Mouse (Mus musculus): ENCODE measurements around the gene Tnfaip3. TPM values are rescaled to one million over a fixed set of nuclear protein-coding genes. Genes with fewer than 3 reads are reported as not detected.
A peak's percentile ranks its signal among the peaks of the same experiment; 100 is the strongest.

Tnfaip3 gene
- polyA plus RNA-seq, 1 experiment from 2014 or later, result 1.6 TPM

DNA sequence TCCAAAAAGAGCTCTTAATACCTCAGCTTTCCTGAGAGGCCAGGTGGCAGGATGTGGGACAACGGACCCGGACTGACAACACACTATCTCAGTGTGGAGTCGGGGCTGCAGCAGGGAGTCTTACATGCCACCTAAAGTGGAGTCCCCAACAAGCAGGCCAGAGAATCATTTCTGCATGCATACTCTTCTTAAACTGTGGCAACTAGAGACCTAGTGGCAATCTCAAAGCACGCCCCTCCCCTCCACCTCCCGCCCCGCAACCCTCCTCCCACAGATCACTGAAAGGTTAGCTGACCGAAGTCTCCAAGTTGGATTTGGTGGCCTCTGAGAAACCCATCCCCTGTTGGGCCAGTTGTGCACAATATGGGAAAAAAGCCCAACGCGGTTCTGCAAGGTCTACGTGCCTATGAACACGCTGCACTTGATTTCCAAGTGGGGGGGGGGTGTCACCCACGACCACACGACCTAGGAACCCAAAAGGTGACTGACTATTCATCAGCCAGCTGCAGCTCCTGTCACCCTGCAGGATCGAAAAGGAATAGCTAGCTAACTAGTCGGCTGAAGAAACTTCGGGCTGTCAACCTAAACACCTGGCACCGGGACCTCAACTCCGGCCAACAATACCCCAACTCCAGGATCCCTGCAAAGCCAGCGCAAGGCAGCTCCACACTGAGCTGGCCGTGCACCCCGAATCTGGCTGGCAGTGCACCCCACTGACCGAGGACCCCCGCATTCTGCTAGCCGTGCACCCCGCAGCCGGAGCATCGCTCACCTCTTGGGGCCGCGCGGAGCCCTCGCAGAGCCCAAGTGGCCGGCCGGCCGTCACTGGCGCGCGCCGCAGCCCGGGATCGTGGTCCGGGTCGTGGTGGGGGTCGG lies 838 bp downstream of the Tnfaip3 start:
- peak; percentile 48 for DNase-seq
- peak overlapping the region; percentile 88 for H3K4me2 ChIP-seq
- H3K27ac ChIP-seq (ENCODE audit: low read depth), result peak overlapping the region; percentile 54; the same call in 1 of the 2 replicates
- peak overlapping the region; percentile 72 for H3K4me3 ChIP-seq (ENCODE audit: low read depth, low read length)
- H3K9me3 ChIP-seq (ENCODE audit: low read depth, low read length), result no peaks in the 10 kb centered on the region
- H3K27me3 ChIP-seq (ENCODE audit: insufficient read depth, low read length), result no peaks in the 10 kb centered on the region
- H3K36me3 ChIP-seq (ENCODE audit: insufficient read depth), result no peaks in the 10 kb centered on the region
- WGBS, result under 1% methylated on average over 43 of the region's 43 CpGs
- peak overlapping the region; percentile 73 for H3K9ac ChIP-seq
- TF ChIP-seq CTCF (IDR thresholded peaks at IDR 0.05; ENCODE audit: low read depth), result peak; percentile 55
- no peaks in the 10 kb centered on the region for H3K4me1 ChIP-seq (ENCODE audit: insufficient read depth)
- 0 out of 2 replicates have a peak, but pooled peaks have one; percentile 9 for ATAC-seq (ENCODE audit: insufficient read depth)

DNA sequence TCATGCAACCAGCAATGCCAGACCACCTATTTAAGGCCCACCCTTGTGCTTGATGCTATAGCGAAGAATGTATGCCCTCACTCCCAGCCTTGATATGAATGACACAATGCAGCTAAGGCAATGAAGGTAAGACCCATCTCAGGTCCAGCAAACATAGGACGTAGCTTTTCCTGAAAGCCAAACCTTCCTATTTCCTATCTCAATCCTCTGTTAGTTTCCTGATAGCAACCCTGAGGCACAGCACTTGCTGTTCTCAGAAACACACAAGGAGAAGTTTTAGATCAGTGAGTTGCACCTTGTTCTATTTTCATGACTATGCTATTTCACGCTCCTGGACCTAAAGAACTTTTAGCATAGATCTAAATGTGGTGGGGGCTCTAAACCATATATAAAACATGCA lies 2.1 kb downstream of the Tnfaip3 start:
- DNase-seq, result no peak
- Histone ChIP-seq H3K27ac (ENCODE audit: low read depth) (no peak overlapping the region), H3K36me3 (ENCODE audit: insufficient read depth) (no peaks in the 10 kb centered on the region), H3K4me2 (no peak overlapping the region), H3K4me1 (ENCODE audit: insufficient read depth) (no peaks in the 10 kb centered on the region), H3K27me3 (ENCODE audit: insufficient read depth, low read length) (no peaks in the 10 kb centered on the region), H3K9ac (no peak overlapping the region), H3K4me3 (ENCODE audit: low read depth, low read length) (no peak overlapping the region), H3K9me3 (ENCODE audit: low read depth, low read length) (no peaks in the 10 kb centered on the region)
- no peak for TF ChIP-seq CTCF (IDR thresholded peaks at IDR 0.05; ENCODE audit: low read depth)
- ATAC-seq (ENCODE audit: insufficient read depth), result no peak
- WGBS, result 86% methylated on average over 3 of the region's 3 CpGs

DNA sequence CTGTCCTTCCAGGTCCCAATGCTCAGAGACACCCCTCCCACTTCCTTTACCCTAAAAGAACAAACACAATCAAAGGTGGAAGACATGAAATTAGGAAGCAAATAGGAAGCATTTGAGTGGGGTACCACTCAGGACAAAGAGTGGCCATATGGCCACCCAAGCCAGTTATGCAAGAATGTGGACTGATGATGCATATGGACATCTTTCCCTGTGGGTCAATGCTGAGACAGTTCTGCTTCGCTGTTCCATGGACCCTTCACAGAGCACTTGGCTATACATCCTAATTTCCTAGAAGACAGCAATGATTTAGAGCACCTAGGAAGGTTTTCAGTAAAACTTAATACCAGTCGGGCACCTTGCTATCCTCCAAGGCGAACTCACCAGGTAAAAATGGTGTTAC lies 2.8 kb downstream of the Tnfaip3 start:
- Histone ChIP-seq H3K4me3 (ENCODE audit: low read depth, low read length) (no peak overlapping the region), H3K4me2 (no peak overlapping the region), H3K9ac (no peak overlapping the region), H3K4me1 (ENCODE audit: insufficient read depth) (no peaks in the 10 kb centered on the region), H3K9me3 (ENCODE audit: low read depth, low read length) (no peaks in the 10 kb centered on the region), H3K27me3 (ENCODE audit: insufficient read depth, low read length) (no peaks in the 10 kb centered on the region), H3K27ac (ENCODE audit: low read depth) (no peak overlapping the region), H3K36me3 (ENCODE audit: insufficient read depth) (no peaks in the 10 kb centered on the region)
- DNase-seq, result no peak
- TF ChIP-seq CTCF (IDR thresholded peaks at IDR 0.05; ENCODE audit: low read depth), result no peak
- 83% methylated on average over 3 of the region's 3 CpGs for WGBS
- no peak for ATAC-seq (ENCODE audit: insufficient read depth)

DNA sequence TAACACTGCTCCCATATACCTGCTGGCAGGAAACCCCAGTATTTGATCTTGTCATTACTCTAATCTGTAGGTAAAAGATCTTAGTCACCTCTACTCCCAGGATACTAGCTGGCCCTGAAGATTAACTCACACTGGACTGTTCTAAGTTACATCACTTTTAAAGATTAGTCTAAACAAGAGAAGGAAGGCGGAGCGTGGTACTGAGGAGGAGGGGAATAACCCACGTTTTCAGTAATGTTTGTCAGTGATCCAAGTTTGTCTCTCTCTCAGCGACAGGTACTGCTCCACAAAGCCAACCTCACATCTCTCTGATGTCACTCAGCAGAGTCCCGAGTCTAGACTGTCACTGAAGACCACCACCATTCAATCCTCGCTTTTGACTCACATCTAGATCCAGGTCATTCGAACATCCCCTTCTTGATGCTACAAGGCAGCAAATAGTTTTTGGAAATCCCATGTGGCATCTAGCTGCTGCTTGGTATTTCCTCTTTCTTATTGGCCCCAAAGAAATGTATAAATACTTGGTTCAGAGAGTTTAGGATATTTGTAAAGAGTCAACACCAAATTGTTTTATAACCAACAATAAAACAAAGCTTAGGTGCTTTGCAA lies 3.5 kb downstream of the Tnfaip3 start:
- WGBS, result 65% methylated on average over 7 of the region's 7 CpGs

DNA sequence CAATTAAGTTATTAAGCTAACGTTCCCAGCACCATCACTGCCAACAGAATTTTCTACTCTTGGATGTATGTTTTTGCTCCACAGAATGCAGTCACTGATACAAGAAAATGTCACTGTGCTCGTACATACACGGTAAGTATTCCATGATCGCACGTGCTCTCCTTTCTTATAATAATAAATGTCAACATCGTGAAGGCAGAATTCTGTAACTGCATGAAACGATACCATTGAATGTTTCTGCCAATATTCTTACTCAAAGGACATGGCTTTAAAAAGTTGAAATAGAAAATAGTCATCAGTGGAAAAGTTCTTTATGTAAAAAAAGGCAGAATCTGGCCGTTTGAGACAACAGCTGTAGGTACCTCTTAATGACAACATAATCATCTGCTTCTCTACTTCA lies 5.0 kb downstream of the Tnfaip3 start:
- DNase-seq, result no peak
- no peak overlapping the region for H3K9ac ChIP-seq
- 85% methylated on average over 8 of the region's 8 CpGs for WGBS
- H3K9me3 ChIP-seq (ENCODE audit: low read depth, low read length), result no peaks in the 10 kb centered on the region
- no peak for TF ChIP-seq CTCF (IDR thresholded peaks at IDR 0.05; ENCODE audit: low read depth)
- no peaks in the 10 kb centered on the region for H3K4me1 ChIP-seq (ENCODE audit: insufficient read depth)
- H3K27ac ChIP-seq (ENCODE audit: low read depth), result no peak overlapping the region
- no peaks in the 10 kb centered on the region for H3K36me3 ChIP-seq (ENCODE audit: insufficient read depth)
- no peaks in the 10 kb centered on the region for H3K27me3 ChIP-seq (ENCODE audit: insufficient read depth, low read length)
- no peak for ATAC-seq (ENCODE audit: insufficient read depth)
- H3K4me2 ChIP-seq, result no peak overlapping the region
- H3K4me3 ChIP-seq (ENCODE audit: low read depth, low read length), result no peak overlapping the region

More for the DNA sequence above, 3.5 kb downstream of the Tnfaip3 start:
- DNase-seq, result no peak
- H3K4me2 ChIP-seq, result no peak overlapping the region
- H3K9ac ChIP-seq, result no peak overlapping the region
- no peak overlapping the region for H3K27ac ChIP-seq (ENCODE audit: low read depth)
- ATAC-seq (ENCODE audit: insufficient read depth), result no peak
- no peaks in the 10 kb centered on the region for H3K36me3 ChIP-seq (ENCODE audit: insufficient read depth)
- H3K27me3 ChIP-seq (ENCODE audit: insufficient read depth, low read length), result no peaks in the 10 kb centered on the region
- no peak for TF ChIP-seq CTCF (IDR thresholded peaks at IDR 0.05; ENCODE audit: low read depth)
- no peaks in the 10 kb centered on the region for H3K9me3 ChIP-seq (ENCODE audit: low read depth, low read length)
- H3K4me1 ChIP-seq (ENCODE audit: insufficient read depth), result no peaks in the 10 kb centered on the region
- H3K4me3 ChIP-seq (ENCODE audit: low read depth, low read length), result no peak overlapping the region

DNA sequence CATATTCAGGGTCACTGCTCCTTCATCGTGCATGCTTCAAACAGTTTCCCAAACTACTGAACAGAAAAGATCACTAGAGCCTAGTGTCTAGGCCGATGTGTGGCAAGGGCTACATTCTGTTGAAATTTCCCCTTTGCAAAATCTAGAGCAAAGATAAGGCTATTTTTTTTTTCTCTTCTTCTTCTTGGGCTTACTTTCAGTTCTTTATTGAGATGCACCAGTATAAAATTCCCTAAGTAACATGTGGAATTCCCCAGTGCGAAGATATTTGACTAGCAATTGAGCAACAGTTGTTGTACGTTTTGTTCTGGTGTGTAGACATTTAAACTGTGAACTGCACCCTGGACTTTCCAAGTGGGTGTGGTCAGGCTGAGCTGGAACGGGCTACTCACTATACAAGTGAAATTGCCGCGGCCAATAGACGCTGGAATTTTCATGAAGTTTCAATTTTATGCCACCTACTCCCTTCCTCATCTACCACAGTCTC lies 6.2 kb downstream of the Tnfaip3 start:
- no peaks in the 10 kb centered on the region for H3K4me1 ChIP-seq (ENCODE audit: insufficient read depth)
- H3K36me3 ChIP-seq (ENCODE audit: insufficient read depth), result no peaks in the 10 kb centered on the region; the same call in 1 of the 2 replicates
- H3K4me3 ChIP-seq (ENCODE audit: low read depth, low read length), result no peak overlapping the region
- no peak for TF ChIP-seq CTCF (IDR thresholded peaks at IDR 0.05; ENCODE audit: low read depth)
- ATAC-seq (ENCODE audit: insufficient read depth) (no peak), DNase-seq (no peak)
- no peak overlapping the region for H3K27ac ChIP-seq (ENCODE audit: low read depth)
- 47% methylated on average over 8 of the region's 8 CpGs for WGBS
- no peak overlapping the region for H3K4me2 ChIP-seq
- H3K27me3 ChIP-seq (ENCODE audit: insufficient read depth, low read length), result no peaks in the 10 kb centered on the region
- H3K9ac ChIP-seq, result no peak overlapping the region
- H3K9me3 ChIP-seq (ENCODE audit: low read depth, low read length), result no peaks in the 10 kb centered on the region

DNA sequence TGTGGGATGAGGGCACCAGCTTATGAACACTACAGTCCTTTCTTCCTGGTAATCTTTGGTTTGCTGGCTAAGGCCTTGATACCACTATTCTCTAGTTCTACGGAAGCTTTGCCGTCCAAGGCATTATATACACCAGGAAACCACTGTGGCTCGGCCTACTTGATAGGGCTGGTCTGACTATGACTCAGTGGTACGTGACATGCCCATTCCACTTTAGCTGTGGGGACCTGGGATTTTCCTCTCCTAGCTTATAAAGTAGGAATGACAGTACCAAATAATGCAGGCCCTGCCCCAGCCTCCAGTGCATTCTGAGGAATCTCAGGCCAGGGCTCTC lies 6.9 kb downstream of the Tnfaip3 start:
- 84% methylated on average over 4 of the region's 4 CpGs for WGBS
- Histone ChIP-seq H3K4me1 (ENCODE audit: insufficient read depth) (no peaks in the 10 kb centered on the region), H3K9me3 (ENCODE audit: low read depth, low read length) (no peaks in the 10 kb centered on the region), H3K36me3 (ENCODE audit: insufficient read depth) (no peaks in the 10 kb centered on the region; the same call in 1 of the 2 replicates), H3K27me3 (ENCODE audit: insufficient read depth, low read length) (no peaks in the 10 kb centered on the region), H3K4me2 (no peak overlapping the region), H3K4me3 (ENCODE audit: low read depth, low read length) (no peak overlapping the region), H3K27ac (ENCODE audit: low read depth) (no peak overlapping the region), H3K9ac (no peak overlapping the region)
- DNase-seq (no peak), ATAC-seq (ENCODE audit: insufficient read depth) (no peak)
- no peak for TF ChIP-seq CTCF (IDR thresholded peaks at IDR 0.05; ENCODE audit: low read depth)

Measured in lung, embryonic 14.5 days (tissue).